Mouse (Mus musculus): ENCODE measurements around the gene Dnpep.

Gene Dnpep

DNA sequence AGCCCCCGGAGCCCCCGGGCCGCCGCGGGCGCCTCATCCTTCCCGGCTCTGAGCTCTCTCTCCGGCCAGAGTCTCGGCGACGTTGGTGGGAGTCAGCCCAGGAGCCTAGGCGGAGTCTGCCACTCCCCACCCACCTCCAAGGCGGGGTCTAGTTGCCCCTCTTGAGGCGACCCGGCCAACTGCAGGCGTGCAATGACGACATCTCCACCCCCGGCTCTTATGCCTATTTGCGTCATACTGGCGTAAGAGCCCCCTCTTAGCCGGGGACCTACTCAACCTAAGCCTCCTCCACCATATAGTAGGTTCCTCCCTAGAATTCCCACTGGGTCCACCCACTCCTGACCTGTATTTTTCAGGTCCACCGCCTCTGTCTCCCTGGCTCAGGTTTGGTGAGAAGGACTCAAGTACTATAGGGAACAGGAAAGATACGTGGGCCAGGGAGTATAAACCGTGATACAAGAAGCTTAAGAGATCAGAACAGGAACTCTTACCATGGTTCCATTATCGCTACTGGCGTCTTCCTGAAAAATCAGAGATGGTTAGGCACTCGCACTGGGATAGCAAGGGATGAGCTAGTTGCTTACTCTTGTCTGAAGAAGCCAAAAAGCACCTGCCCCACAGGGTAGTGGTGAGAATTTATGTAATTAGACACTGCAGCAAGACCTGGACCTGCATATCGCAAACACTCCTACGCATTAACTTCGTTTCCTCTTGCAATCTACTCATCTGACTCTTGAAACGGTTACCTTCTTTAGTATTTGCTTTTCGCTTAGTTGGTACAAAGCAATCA lies 53.5 kb downstream of the Dnpep start, which contains the start of gene Ptprn:
Gene Ptprn (minus strand): TSS at position 412 of the 790 bp plus-strand sequence.
- DNase-seq (ENCODE audit: extremely low read depth, low read depth, low spot score): no peak

DNA sequence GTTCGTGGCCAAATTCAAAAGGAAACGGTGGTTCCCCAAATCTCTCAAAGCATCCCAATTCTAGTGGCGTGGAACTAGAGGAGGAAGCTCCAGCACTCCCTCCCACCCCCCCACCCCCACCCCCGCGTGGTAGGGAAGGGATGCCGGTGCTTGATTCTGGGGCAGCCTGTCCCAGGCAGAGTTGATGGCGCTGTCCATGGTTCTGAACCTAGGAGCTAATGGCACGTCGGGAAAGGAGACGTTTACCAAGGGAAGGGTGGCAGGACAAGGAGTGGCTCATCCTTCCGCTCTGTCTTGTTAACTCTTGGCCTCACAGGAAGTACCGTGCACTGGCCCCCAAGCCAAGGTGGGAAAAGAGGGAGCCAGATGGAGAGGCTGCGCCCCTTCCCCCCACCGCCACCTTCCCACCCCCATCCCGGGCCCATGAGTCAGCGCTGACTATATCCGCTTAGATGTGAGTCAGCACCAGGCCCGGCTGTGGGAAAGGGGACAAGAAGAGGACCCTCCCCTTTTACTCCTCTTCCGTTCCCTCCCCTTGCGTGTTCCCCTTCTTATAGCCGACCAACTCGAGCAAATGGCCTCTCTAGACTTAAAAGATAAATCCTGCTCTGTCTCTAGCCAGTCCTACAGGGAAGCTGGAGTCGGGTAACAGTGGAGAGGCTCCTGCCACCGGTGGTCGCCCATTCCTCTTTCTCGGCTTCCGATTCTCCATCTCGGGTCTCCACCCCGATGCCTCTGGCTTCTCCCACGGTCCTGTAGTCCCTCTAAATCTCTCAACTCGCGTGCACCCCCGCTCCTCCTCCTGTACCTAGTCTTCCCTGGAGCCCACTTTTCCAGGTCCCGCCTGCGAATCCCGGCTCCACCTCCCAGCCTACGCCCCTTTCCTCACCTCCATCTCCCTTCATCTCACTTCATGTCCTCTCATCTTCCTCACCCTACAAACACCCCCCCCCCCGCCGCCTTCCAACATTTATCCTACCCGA lies 54.5 kb downstream of the Dnpep start:
- DNase-seq (ENCODE audit: extremely low read depth, low read depth, low spot score): no peak

DNA sequence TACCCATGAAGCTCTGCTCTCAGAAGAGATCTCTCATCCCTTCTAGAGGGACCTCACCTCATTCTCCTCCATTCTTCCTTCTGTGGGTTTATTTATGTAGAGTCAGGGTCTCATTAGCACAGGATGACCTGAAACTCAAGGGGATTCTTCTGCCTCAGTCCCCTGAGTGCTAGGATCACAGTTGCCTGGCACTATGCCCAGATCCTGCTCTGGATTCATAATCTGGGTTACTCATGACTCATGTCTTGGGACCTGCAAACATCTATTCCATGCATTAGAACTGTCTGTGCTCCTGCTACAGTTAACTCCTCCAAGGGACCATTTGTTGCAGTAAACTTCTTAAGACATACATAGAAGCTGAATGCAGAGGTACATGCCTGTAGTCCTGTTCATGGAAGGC lies 56.5 kb downstream of the Dnpep start:
- no peak for DNase-seq (ENCODE audit: extremely low read depth, low read depth, low spot score)
